Mouse (Mus musculus): ENCODE measurements around the gene Trim10. TPM values are rescaled to one million over a fixed set of nuclear protein-coding genes. Genes with fewer than 3 reads are reported as not detected.
"Not testable (repeated sequence)": the region's sequence is repeated elsewhere in the genome, so short reads cannot be mapped to it uniquely, and the experiment has no call there.

The Trim10 gene
- total RNA-seq, 2 experiments from 2014 or later: 0.76 to 1.5 TPM

GRCm38 (mm10) chr17:36856236-36856635 lies 13.1 kb upstream of the Trim10 start:
- ATAC-seq (ENCODE audit: poor library complexity, severe bottlenecking): no peak

GRCm38 (mm10) chr17:36858181-36858580 lies 11.2 kb upstream of the Trim10 start:
- ATAC-seq (ENCODE audit: poor library complexity, severe bottlenecking): no peak

GRCm38 (mm10) chr17:36861680-36862079 lies 7.7 kb upstream of the Trim10 start:
- ATAC-seq (ENCODE audit: poor library complexity, severe bottlenecking): no peak

GRCm38 (mm10) chr17:36866719-36867527 lies 2.5 kb upstream of the Trim10 start, which contains the start of gene Trim15:
TSS of gene Trim15 (minus strand) at chr17:36867210.
- 0 out of 2 replicates have a peak, but pooled peaks have one; percentile 24 for ATAC-seq (ENCODE audit: poor library complexity, severe bottlenecking)

- ATAC-seq (ENCODE audit: poor library complexity, severe bottlenecking): no peak
These were observed 538 bp upstream of the Trim10 start for GRCm38 (mm10) chr17:36868836-36869235.

- ATAC-seq (ENCODE audit: poor library complexity, severe bottlenecking): no peak
These were observed 809 bp downstream of the Trim10 start for GRCm38 (mm10) chr17:36869955-36870810.

- no peak for ATAC-seq (ENCODE audit: poor library complexity, severe bottlenecking)
These were observed 5.3 kb downstream of the Trim10 start for GRCm38 (mm10) chr17:36874636-36875035.

- ATAC-seq (ENCODE audit: poor library complexity, severe bottlenecking): no peak
These were observed 14.0 kb downstream of the Trim10 start for GRCm38 (mm10) chr17:36883350-36883749.

GRCm38 (mm10) chr17:36885132-36885790 lies 15.9 kb downstream of the Trim10 start:
- ATAC-seq (ENCODE audit: poor library complexity, severe bottlenecking): no peak

GRCm38 (mm10) chr17:36890073-36890903 lies 20.9 kb downstream of the Trim10 start, which contains the start of gene Trim40:
TSS of gene Trim40 (minus strand) at chr17:36890123.
- no peak for ATAC-seq (ENCODE audit: poor library complexity, severe bottlenecking)

GRCm38 (mm10) chr17:36891496-36891895 lies 22.1 kb downstream of the Trim10 start:
- not testable (repeated sequence) for ATAC-seq (ENCODE audit: poor library complexity, severe bottlenecking)

GRCm38 (mm10) chr17:36892362-36892761 lies 23.0 kb downstream of the Trim10 start:
- peak; percentile 71 for ATAC-seq (ENCODE audit: poor library complexity, severe bottlenecking)

- ATAC-seq (ENCODE audit: poor library complexity, severe bottlenecking): no peak
These were observed 24.0 kb downstream of the Trim10 start for GRCm38 (mm10) chr17:36893387-36893786.

- no peak for ATAC-seq (ENCODE audit: poor library complexity, severe bottlenecking)
These were observed 27.2 kb downstream of the Trim10 start for GRCm38 (mm10) chr17:36896583-36896982.

GRCm38 (mm10) chr17:36897065-36897464 lies 27.7 kb downstream of the Trim10 start:
- ATAC-seq (ENCODE audit: poor library complexity, severe bottlenecking): no peak

- ATAC-seq (ENCODE audit: poor library complexity, severe bottlenecking): no peak
These were observed 28.3 kb downstream of the Trim10 start, which contains the start of gene Trim31 for GRCm38 (mm10) chr17:36897552-36898205. TSS of gene Trim31 (plus strand) at chr17:36898118.

- no peak for ATAC-seq (ENCODE audit: poor library complexity, severe bottlenecking)
These were observed 30.0 kb downstream of the Trim10 start for GRCm38 (mm10) chr17:36899376-36899775.

GRCm38 (mm10) chr17:36900001-36900400 lies 30.6 kb downstream of the Trim10 start:
- ATAC-seq (ENCODE audit: poor library complexity, severe bottlenecking): no peak

GRCm38 (mm10) chr17:36900691-36901090 lies 31.3 kb downstream of the Trim10 start:
- no peak for ATAC-seq (ENCODE audit: poor library complexity, severe bottlenecking)

All from megakaryocyte, adult 5-6 weeks (primary cell).